Mouse (Mus musculus) liver, adult 2 months (tissue): Measurements from ENCODE around the gene Thrb.

Source experiments
- CTCF ChIP-seq: fragments of 200-500 bp; IDR thresholded peaks from 2 replicates; pipeline ENCODE4 v1.5.1; 2011; ENCODE audit warnings: low read depth, low read length, control low read depth
- POLR2A ChIP-seq: fragments of 200-500 bp; IDR thresholded peaks from 2 replicates; pipeline ENCODE4 v1.6.1; 2011; ENCODE audit warnings: low read length, control low read depth; ENCODE audit not compliant: insufficient read depth; ENCODE audit errors: extremely low read depth

GRCm38 (mm10) chr14:17894791-17895190, 234.7 kb downstream of the Thrb start:
- TF ChIP-seq CTCF (no peak), POLR2A (no peak)
